Mouse (Mus musculus): Measurements from ENCODE around the gene Fosb. TPM values are rescaled to one million over a fixed set of nuclear protein-coding genes. Genes with fewer than 3 reads are reported as not detected.

Gene Fosb
- polyA plus RNA-seq, 1 experiment from 2014 or later = 0.15 TPM

DNA sequence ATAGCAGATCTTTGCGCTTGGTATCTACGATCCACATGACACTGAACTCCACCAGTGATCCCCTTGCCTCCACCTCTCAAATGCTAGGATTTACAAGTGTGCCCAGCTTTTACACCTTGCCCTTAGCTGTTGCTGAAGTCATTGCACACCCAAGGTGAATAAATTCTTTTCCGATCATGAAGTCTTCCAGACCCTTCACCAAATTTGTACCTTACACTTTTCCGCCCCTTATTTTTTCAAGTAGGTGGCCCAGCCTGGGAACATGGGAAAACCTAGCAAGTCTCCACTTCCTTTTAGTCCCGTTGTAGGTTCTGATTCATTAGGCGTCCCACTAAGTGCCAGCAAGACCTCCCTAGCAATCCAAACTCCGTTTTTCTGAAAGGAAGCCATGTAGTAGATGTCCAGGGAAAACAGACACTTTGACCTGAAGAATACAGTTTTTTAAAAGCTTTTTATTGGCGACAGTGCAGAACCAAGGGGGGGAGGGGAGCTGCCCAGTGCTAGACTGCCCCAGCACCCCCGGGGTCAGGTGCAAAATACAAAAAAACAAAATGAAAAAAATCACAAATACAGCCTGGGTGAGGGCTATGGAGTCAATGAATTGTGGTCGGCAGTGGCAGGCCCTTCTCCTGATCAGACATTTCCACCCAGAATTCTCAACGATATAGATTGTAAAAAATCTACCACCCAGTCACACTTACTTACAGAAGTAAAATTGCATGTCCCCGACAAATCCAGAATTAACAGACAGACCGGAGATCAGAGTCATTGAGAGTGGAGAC, 7.4 kb downstream of the Fosb start:
- Histone ChIP-seq H3K27ac (replicated peaks; ENCODE audit: low read depth, low read length) (no peak overlapping the region), H3K9me3 (ENCODE audit: control insufficient read depth, low read length) (no peaks in the 10 kb centered on the region), H3K4me3 (ENCODE audit: low read depth, low read length) (peak overlapping the region; percentile 48; the same call in 1 of the 2 replicates), H3K4me1 (ENCODE audit: control insufficient read depth, insufficient read depth, low read length) (peaks cover 5% of the 10 kb centered on the region), H3K27me3 (replicated peaks; ENCODE audit: control insufficient read depth, insufficient read depth, low read length) (peaks cover 61% of the 10 kb centered on the region), H3K9ac (ENCODE audit: low read depth, low read length) (no peak overlapping the region; the same call in 1 of the 2 replicates), H3K4me2 (ENCODE audit: low read depth, low read length) (peak overlapping the region; percentile 54), H3K36me3 (ENCODE audit: control insufficient read depth, insufficient read depth, low read length) (no peaks in the 10 kb centered on the region)
- no peak for DNase-seq (ENCODE audit: low spot score)
- 48% methylated on average over 13 of the region's 13 CpGs for WGBS
- no peak for ATAC-seq (ENCODE audit: low read depth)

GRCm38 (mm10) chr7:19301461-19302263, 8.2 kb downstream of the Fosb start:
- Histone ChIP-seq H3K4me2 (ENCODE audit: low read depth, low read length) (peak overlapping the region; percentile 54), H3K27me3 (replicated peaks; ENCODE audit: control insufficient read depth, insufficient read depth, low read length) (peaks cover 53% of the 10 kb centered on the region), H3K4me3 (ENCODE audit: low read depth, low read length) (peak overlapping the region; percentile 48), H3K4me1 (ENCODE audit: control insufficient read depth, insufficient read depth, low read length) (peaks cover 3% of the 10 kb centered on the region), H3K9me3 (ENCODE audit: control insufficient read depth, low read length) (no peaks in the 10 kb centered on the region), H3K27ac (replicated peaks; ENCODE audit: low read depth, low read length) (no peak overlapping the region), H3K9ac (ENCODE audit: low read depth, low read length) (no peak overlapping the region; the same call in 1 of the 2 replicates), H3K36me3 (ENCODE audit: control insufficient read depth, insufficient read depth, low read length) (no peaks in the 10 kb centered on the region)
- no peak for ATAC-seq (ENCODE audit: low read depth)
- WGBS = 10% methylated on average over 16 of the region's 16 CpGs
- DNase-seq (ENCODE audit: low spot score) = no peak

- H3K9ac ChIP-seq (ENCODE audit: low read depth, low read length) = peak overlapping the region; percentile 56
Measured at GRCm38 (mm10) chr7:19300501-19301421, 9.1 kb downstream of the Fosb start.

GRCm38 (mm10) chr7:19299194-19299593, 10.7 kb downstream of the Fosb start:
- DNase-seq (ENCODE audit: low spot score) (peak; percentile 45), ATAC-seq (ENCODE audit: low read depth) (no peak)
- WGBS = 16% methylated on average over 3 of the region's 3 CpGs

More at GRCm38 (mm10) chr7:19300501-19301421, 9.1 kb downstream of the Fosb start:
- H3K27ac ChIP-seq (replicated peaks; ENCODE audit: low read depth, low read length) = no peak overlapping the region
- DNase-seq (ENCODE audit: low spot score) (peak; percentile 92), ATAC-seq (ENCODE audit: low read depth) (peak; percentile 84)
- peaks cover 3% of the 10 kb centered on the region for H3K4me1 ChIP-seq (ENCODE audit: control insufficient read depth, insufficient read depth, low read length)
- H3K36me3 ChIP-seq (ENCODE audit: control insufficient read depth, insufficient read depth, low read length) = no peaks in the 10 kb centered on the region
- H3K9me3 ChIP-seq (ENCODE audit: control insufficient read depth, low read length) = no peaks in the 10 kb centered on the region
- H3K27me3 ChIP-seq (replicated peaks; ENCODE audit: control insufficient read depth, insufficient read depth, low read length) = peaks cover 44% of the 10 kb centered on the region
- 0% methylated on average over 29 of the region's 29 CpGs for WGBS
- peak overlapping the region; percentile 54 for H3K4me2 ChIP-seq (ENCODE audit: low read depth, low read length)
- H3K4me3 ChIP-seq (ENCODE audit: low read depth, low read length) = peak overlapping the region; percentile 48

GRCm38 (mm10) chr7:19297794-19298193, 12.1 kb downstream of the Fosb start:
- DNase-seq (ENCODE audit: low spot score) (no peak), ATAC-seq (ENCODE audit: low read depth) (no peak)
- Histone ChIP-seq H3K27me3 (replicated peaks; ENCODE audit: control insufficient read depth, insufficient read depth, low read length) (peaks cover 15% of the 10 kb centered on the region), H3K9me3 (ENCODE audit: control insufficient read depth, low read length) (no peaks in the 10 kb centered on the region), H3K9ac (ENCODE audit: low read depth, low read length) (no peak overlapping the region), H3K4me3 (ENCODE audit: low read depth, low read length) (no peak overlapping the region), H3K27ac (replicated peaks; ENCODE audit: low read depth, low read length) (no peak overlapping the region), H3K4me2 (ENCODE audit: low read depth, low read length) (no peak overlapping the region), H3K36me3 (ENCODE audit: control insufficient read depth, insufficient read depth, low read length) (no peaks in the 10 kb centered on the region), H3K4me1 (ENCODE audit: control insufficient read depth, insufficient read depth, low read length) (peaks cover 3% of the 10 kb centered on the region; the same call in 1 of the 2 replicates)
- WGBS = 94% methylated on average over 5 of the region's 5 CpGs

More at GRCm38 (mm10) chr7:19299194-19299593, 10.7 kb downstream of the Fosb start:
- Histone ChIP-seq H3K4me2 (ENCODE audit: low read depth, low read length) (no peak overlapping the region), H3K4me3 (ENCODE audit: low read depth, low read length) (no peak overlapping the region), H3K27me3 (replicated peaks; ENCODE audit: control insufficient read depth, insufficient read depth, low read length) (peaks cover 29% of the 10 kb centered on the region), H3K36me3 (ENCODE audit: control insufficient read depth, insufficient read depth, low read length) (no peaks in the 10 kb centered on the region), H3K9ac (ENCODE audit: low read depth, low read length) (no peak overlapping the region), H3K4me1 (ENCODE audit: control insufficient read depth, insufficient read depth, low read length) (peaks cover 3% of the 10 kb centered on the region; the same call in 1 of the 2 replicates), H3K9me3 (ENCODE audit: control insufficient read depth, low read length) (no peaks in the 10 kb centered on the region), H3K27ac (replicated peaks; ENCODE audit: low read depth, low read length) (no peak overlapping the region)

DNA sequence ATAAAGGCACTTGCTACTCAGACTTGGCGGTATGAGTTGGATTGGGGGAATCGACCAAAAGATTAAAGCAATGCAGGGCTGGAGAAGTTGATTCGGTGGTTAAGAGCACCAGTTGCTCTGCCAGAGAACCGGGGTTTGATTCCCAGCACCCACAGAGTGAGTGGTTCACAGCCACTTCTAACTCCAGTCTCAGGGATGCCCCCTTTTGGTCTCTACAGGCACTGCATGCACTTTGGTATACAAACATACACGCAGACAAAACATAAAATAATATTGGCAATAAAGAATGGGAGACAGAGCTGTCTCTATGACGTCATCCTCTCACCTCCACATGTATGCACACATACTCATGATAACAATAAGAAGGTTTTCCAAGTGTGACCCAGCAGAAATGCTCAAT, 12.8 kb downstream of the Fosb start:
- 90% methylated on average over 6 of the region's 6 CpGs for WGBS
- H3K9me3 ChIP-seq (ENCODE audit: control insufficient read depth, low read length) = no peaks in the 10 kb centered on the region
- no peaks in the 10 kb centered on the region for H3K36me3 ChIP-seq (ENCODE audit: control insufficient read depth, insufficient read depth, low read length)
- DNase-seq (ENCODE audit: low spot score) (no peak), ATAC-seq (ENCODE audit: low read depth) (no peak)
- no peak overlapping the region for H3K4me3 ChIP-seq (ENCODE audit: low read depth, low read length)
- H3K4me2 ChIP-seq (ENCODE audit: low read depth, low read length) = no peak overlapping the region
- no peak overlapping the region for H3K9ac ChIP-seq (ENCODE audit: low read depth, low read length)
- peaks cover 3% of the 10 kb centered on the region; the same call in 1 of the 2 replicates for H3K4me1 ChIP-seq (ENCODE audit: control insufficient read depth, insufficient read depth, low read length)
- peaks cover 7% of the 10 kb centered on the region for H3K27me3 ChIP-seq (replicated peaks; ENCODE audit: control insufficient read depth, insufficient read depth, low read length)
- H3K27ac ChIP-seq (replicated peaks; ENCODE audit: low read depth, low read length) = no peak overlapping the region

GRCm38 (mm10) chr7:19295503-19296185, 14.2 kb downstream of the Fosb start:
- Histone ChIP-seq H3K36me3 (ENCODE audit: control insufficient read depth, insufficient read depth, low read length) (no peaks in the 10 kb centered on the region), H3K27me3 (replicated peaks; ENCODE audit: control insufficient read depth, insufficient read depth, low read length) (no peaks in the 10 kb centered on the region), H3K27ac (replicated peaks; ENCODE audit: low read depth, low read length) (no peak overlapping the region), H3K4me3 (ENCODE audit: low read depth, low read length) (peak overlapping the region; percentile 36), H3K9me3 (ENCODE audit: control insufficient read depth, low read length) (no peaks in the 10 kb centered on the region), H3K4me2 (ENCODE audit: low read depth, low read length) (peak overlapping the region; percentile 61), H3K9ac (ENCODE audit: low read depth, low read length) (peak overlapping the region; percentile 61), H3K4me1 (ENCODE audit: control insufficient read depth, insufficient read depth, low read length) (peaks cover 7% of the 10 kb centered on the region)
- peak; percentile 74 for ATAC-seq (ENCODE audit: low read depth)
- 19% methylated on average over 22 of the region's 22 CpGs for WGBS
- peak; percentile 97 for DNase-seq (ENCODE audit: low spot score)
